Mouse (Mus musculus) spleen, adult 2 months (tissue): ENCODE results near the gene St13.

Source experiments
- CTCF ChIP-seq: fragments of 200-500 bp; IDR thresholded peaks from 2 replicates; pipeline ENCODE4 v1.5.1; 2011; ENCODE audit warnings: mild to moderate bottlenecking, inconsistent platforms; ENCODE audit not compliant: insufficient read depth, insufficient read length, insufficient replicate concordance; ENCODE audit errors: extremely low read depth
- POLR2A ChIP-seq: fragments of 200-500 bp; IDR thresholded peaks from 2 replicates; pipeline ENCODE4 v1.6.1; 2011; ENCODE audit warnings: low read depth, low read length, inconsistent platforms

- TF ChIP-seq CTCF (no peak), POLR2A (no peak)
Observed at GRCm38 (mm10) chr15:81362501-81362900, 37.4 kb downstream of the St13 start.
